Mouse (Mus musculus) kidney, postnatal 36 days (tissue): Measurements from ENCODE around the gene Sorcs2.

Experiments used
- DNase-seq, 2 experiments: peaks; one replicate each; pipeline ENCODE4 v3.0.0; 2021 to 2022; ENCODE audit warnings: mixed read lengths in 2 of 2

Gene Sorcs2

DNA sequence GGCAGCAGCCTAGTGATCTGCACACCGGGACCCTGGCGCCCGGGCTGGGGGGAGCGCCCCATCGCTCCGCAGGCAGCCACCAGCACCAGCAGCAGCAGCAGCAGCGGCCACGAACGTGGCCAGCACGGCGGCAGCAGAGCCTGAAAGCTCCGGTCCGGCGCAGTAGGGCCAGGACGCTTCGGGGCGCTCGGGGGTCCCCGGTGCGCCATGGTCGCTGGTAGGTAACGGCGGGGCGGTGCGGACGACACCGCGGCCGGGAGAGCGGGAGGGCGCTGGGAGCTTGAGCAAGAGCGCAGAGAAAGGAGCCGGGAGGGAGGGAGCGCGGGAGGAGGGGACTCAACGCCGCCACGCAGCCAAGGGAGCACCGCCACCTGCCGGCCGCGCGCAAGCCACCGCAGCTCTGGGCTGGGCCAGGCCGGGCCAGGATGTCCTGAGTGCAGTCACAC lies at the start of gene Sorcs2:
Sorcs2 (minus strand) TSS at position 303 of the 446 bp plus-strand sequence.
- DNase-seq = peak; percentile 85 to 91

DNA sequence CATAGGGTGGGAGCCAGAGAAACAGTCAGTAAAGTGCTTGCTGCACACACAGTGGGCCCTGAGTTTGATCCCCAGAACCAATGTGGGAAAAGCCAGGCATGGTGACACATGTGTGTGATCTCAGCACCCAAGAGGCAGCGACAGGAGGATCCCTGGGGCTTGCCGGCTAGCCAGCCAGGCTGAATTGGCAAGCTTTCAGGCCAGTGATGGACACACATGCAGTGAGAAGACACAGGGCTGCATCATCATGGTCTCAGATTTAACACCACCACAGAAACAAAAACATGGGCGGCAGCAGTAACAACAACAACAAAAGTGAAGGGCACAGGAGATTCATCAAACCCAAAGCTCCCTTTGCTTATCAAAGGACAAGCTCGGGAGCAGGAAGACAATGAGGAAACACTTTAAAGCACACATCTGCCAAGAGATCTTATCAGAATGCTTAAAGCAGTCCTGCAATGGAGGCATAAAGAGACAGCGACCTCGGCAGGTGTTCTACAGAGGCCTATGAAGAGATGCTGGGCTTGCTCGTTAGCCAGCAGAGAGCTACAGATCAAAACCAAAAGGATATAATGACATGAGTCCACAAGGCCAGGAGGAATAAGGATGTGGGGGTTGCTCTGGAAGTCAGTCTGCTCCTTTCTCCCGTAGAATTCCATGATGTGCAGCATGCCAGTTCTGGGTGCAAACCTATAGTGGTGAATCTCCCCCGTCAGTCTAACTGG lies 48.4 kb upstream of the Sorcs2 start:
- no peak for DNase-seq

DNA sequence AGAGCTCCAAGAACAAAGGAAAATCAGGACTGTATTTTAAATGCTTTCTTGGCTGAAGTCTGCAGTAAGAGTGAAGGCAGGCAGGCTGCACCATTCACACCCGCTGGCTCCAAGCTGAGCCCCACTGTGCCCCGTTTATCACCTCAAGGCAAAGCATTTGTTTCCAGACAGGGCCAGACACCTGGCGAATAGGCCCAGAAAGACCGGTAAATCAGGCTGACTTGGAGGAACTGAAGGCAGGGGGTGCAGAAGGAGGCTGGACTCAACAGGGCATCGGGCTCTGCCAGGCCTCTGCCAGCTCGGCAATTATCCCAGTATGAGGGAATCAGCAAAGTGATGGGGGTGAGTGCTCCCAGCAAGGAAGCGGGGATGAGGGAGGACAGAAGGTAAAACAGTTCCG lies 47.1 kb upstream of the Sorcs2 start:
- no peak for DNase-seq

DNA sequence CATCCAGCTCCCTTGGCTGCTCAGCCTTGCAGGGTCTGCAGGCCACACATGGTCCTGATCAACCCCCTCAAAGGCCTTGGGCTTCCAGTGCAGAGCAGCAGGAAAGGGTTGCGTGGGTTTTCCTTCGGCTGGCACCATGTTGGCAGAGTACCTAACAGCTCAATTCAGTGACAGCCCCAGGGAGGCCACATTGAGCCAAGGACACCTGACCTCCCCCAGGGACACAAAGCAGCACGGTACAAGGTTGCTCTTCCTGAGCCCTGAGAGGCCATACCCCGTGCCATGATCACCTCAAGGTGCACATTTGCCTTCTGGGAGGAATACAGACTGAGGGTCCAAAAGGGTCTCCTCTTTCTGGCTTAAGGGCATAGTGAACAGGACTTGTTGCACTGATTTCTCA lies 46.7 kb upstream of the Sorcs2 start:
- DNase-seq = no peak

DNA sequence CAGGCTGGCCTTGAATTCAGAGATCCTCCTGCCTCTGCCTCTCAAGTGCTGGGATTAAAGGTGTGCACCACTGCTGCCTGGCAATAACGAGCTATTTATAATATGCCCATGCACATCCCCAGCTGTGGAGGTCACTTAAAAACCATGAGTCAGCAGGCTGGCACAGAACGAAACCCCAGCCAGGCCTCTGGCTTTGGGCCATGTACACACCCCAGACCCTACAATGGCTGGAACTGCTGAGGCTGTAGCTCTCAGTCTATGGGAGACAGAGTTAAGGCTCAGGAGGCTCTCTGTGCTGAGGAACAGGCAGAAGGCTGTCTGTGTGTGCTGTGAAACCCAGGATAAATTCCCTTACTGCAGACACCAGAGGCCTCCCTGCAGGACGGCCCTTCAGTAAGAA lies 42.8 kb upstream of the Sorcs2 start:
- no peak for DNase-seq

DNA sequence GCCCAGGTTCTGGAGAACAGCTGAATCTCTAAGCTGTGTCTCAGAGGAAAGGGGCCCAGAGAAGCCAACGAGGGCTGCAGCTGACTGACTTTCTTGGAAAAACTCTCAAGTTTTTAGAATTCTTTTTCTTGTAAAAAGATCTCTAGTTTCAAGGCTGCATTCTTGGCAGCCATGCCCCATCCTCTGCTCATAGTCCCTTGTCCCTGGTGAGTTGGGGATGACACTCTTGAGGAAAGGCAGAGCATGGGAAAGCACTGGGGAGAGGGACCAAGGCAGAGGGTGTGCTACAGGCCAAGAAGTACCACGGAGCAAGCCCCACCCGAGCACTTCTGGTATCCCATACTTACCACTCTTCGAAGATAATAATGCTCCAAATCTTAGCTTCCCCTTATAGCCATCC lies 38.9 kb upstream of the Sorcs2 start:
- peak in 1 of 2 experiments; percentile 10 for DNase-seq

DNA sequence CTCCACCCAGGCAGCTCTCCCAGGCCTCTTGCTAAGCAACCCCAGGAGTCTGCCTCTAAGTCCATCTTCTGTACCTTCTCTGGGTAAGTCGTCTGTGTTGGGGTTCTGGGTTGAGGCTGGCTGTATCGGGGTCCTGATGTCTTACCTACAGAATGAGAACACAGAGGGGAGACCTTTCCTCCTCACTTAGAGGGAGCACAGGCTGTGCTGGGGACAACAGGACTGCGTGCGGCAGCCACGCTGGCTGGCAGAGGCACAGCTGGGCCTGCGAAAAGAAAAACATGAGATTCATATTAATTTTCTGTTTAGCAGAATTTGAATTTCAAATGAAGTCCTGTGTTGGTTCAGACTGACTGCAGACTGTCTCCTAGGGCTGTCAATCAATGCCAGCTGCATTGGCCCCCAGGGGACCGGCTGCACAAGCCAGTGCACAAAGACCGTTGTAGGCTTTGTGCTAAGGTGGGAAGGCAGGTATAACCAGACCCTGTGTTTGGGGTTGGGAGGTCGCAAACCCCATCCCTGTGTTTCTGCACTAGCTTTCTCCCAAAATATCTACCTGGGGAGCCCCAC lies 36.5 kb upstream of the Sorcs2 start:
- DNase-seq = no peak

DNA sequence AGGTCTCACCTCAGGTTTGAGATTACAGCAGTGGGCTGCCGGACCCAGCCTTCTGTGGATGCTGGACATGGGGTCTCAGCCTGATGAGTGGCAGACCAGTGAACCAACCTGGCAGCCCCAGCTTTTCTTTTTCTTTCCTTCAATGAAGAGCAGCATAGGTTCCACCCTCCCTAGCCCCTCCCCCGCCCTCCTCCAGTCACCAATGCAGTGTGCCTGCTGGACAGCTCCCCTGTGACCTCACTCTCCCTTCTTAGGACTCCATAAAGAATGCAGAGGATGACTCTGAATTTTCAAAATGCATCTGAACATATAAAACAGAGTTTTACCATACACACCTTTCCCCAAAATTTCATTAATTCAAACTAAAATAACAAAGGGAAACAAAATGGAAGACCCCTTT lies 33.8 kb upstream of the Sorcs2 start:
- no peak for DNase-seq

DNA sequence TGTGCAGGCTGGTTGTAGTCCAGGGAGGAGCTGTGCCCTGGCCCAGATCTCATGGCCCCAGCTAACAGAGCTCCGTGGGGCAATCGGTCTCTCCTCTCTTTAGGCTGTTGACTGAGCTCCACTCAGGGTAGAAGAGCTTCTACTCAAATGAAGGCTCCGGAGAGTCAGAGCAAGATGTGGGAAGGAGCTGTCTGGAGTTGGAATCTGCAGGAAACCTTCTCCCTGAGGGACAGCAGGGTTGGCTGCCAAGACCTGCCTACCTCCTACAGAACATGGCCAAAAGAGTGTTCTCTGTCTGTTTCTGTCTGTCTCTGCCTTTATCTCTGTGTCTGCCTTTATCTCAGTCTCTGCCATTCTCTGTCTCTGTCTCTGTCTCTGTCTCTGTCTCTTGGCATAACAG lies 31.6 kb upstream of the Sorcs2 start:
- no peak for DNase-seq

DNA sequence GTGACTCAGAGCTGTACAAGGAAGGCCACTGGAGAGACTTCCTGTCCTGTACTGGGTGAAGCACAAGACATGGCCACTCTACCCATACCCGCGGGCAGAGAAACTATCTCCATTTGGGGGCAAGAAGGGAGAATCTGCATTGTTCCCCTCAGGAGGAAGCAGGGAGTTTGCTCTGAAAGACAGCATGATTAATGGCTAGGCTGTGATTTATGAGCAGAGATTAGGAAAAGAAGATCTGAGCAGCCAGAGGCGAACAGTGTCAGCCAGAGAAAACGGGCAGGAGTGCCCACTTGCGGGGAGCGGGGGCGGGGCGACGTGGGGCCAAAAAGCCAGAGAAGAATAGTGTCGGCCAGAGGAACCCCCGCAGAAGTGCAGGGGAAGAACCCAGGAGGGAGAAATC lies 29.9 kb upstream of the Sorcs2 start:
- no peak for DNase-seq

DNA sequence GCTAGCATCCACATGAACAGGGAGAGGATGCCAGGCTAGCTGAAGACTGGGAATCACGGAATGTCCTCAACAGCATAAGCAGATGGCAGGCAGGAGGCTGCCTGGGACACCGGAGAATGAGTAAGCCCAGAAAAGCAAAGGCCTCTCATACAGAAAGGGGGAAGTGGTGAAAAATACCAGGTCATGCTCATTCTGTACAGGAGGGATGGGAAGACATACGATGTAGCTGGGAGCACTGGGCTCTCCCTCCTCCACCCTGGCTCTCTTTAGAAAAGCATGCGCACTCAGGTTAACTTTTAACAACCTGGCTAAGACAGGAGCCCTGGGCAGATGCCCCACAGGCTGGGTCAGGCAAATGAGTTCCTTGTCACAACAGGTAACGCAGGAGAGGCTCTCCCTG lies 28.5 kb upstream of the Sorcs2 start:
- DNase-seq = peak; percentile 69 to 78

DNA sequence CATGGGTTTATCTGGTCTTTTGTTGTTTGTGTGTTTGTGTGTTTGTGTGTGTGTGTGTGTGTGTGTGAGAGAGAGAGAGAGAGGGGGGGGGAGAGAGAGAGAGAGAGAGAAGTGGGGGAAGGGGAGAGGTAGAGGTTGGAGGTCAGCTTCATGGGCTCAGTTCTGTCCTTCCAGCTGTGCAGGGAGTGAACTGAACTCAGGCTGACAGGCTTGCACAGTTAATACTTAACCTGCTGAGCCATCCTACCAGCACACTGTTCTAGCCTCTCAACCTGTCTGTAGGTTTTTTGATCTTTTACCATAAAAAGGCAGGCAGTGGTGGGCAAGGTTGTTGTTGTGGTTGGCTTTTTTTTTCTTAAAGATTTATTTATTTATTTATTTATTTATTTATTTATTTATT lies 26.7 kb upstream of the Sorcs2 start:
- DNase-seq = peak; percentile 40 to 58

DNA sequence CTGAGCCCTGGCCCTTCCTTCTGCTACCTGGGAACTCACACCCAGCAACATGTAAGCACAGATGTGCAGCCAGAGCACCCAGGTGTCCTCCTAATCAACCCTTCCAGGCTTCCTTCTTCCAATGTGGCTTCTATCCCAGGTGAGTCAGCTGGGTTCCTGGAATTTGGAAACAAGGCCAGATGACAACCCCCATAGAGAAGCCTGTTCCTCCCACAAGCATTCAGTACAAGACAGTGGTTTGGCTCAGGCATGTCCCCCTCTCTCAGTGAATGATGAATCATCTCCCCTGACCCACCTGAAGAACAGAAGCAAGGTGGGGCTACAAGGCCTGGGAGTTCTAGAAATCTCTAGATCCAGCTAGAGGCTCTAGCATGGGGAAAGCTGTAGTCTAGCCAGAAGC lies 24.8 kb upstream of the Sorcs2 start:
- no peak for DNase-seq

DNA sequence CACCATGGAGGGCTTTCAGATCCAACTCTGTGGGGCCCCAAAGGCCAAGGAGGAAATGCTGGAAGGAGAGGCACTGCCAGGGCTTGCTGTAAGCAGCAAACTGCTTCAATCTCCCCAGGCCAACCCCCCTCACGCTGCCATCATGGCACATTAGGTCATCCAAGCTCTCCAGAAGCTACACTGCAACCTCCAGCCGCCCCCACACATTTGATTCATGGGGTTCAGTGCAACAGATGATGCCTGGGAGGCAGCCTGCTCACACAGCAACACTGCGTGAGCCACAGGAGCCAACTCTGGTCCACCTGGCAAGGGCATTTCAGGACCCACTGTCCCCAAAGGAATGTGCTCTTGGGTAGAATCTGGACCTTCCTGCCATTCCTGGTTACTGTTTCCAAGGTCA lies 21.9 kb upstream of the Sorcs2 start:
- DNase-seq = no peak

DNA sequence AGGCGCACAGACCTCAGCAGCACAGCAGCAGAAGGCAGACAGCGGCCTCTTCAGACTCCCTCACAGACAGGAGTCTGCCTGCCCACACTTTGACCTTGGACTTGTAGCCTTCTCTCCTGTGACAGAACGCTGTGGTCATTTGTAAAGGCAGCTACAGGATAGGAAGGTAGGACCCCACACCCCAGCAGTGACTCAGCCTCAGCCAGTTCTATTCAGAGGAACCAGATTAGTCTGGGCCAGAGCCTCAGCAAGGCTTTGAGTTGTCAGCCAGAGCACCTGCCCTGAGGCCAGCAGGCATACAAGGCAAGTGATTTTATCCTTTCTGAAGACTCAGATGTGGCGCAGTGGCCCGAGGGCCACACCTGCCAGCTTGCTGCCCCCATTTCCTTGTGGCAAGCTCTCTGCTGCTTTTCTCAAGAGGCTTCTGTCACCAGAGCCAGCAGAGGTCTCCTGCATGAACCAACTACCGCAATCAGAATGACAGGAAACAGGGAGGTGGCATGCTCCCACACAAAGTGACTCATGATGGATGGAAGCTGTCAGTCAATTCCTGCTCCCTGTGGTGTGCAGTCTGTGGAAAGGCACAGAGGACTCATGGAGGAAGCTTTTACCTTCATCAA lies 16.9 kb upstream of the Sorcs2 start:
- no peak for DNase-seq

DNA sequence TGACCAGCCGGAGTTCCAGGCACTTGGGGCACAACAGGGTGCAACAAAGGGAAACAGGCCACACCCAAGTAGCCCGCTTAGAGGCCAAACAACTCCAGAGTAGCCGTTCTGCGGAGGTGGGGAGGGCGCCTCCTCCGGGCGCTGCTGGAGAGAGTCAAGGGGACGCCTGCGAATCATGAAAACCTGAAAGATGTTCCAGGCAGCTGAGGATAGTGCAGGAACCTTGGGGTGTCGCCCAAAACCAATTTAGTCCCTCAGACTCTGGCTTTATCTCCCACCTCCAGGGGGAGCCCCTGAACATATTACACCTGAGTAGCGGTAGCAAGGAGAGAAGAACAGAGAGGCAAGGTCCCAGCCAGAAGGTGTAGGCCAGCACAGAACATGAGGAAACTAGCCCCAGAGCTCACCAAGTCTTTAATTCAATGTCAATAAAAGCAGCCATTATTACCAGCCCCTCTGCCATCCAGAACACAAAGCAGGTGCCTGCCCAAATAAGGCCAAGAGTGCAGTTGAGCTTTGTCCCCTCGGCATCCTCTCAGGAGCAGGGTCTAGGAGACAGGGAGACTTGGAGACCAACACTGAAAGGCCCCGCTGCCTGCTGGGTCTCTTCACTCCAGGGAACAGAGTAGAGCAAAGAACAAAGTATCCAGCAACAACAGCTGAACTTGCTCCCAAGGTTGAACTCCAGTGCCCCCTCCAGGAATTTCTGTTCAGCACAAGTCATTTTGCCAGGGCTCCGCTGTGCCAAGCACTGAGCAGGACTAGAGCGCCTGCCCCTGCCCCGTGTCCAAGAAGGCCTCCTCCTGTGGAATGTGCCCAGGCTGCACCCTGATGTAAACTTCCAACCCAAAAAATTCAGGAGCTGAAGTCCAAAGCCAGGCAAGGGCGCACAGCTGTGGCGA lies 775 bp upstream of the Sorcs2 start:
- DNase-seq = peak; percentile 84 to 87

DNA sequence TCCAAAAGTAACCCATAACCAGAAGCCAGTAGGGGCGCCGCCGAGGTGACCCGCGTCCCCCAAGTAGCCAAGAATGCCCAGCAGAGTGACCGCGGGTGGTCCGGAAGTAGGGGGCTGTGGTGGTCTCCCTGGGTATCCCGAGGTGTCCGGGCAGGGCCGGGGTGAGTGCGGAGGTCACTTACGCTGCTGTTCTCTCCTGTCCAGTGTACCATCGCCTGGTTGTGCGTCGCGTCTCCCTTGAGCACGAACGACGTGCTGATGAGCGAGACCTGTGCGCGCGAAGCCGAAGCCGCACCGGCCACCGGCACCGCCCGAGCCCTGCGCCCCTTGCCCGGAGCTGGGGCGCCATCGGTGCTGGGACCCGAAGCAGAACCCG lies 567 bp downstream of the Sorcs2 start:
- DNase-seq = peak in 1 of 2 experiments; percentile 31

DNA sequence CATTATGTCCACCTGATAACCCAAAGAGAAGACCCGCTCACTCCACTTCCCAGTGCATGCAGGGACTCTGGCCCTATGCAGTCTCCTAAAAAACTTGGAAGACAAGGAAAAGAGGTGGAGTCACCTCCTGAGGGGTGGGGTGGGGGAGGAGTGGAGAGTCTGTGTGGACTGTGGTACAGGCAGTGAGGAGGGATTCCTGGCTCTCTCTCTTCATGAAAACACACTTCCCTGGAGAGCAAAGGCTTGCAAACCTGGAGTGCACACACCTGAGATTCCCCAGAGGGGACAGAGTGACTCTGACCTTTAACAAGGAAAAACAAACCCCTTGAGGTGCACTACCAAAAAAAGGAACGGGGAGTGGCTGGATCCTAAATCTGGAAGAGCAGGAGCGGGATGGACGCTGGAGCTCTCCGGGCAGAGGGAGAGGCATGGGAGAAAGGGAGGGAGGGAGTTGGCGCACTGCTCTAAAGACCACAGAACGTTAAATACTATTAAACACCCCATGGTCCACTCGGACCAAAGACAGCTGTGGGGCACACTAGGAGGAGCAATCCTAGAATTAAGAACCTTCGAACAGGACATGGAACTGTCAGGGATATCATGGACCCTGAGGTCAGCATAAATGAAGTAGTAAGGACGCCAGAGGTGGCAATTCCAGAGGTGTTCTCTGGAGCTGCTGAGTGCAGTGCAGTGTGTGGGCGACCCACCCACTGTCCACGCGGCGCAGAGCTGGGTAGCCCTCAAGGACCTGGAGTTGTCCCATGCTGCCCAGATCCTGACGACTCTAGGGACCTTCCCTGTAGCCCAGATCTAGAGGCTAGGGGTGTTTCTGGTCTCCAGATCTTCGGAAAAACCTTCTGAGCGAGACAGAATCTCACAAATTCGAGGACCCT lies 1.2 kb downstream of the Sorcs2 start:
- peak in 1 of 2 experiments; percentile 19 for DNase-seq

DNA sequence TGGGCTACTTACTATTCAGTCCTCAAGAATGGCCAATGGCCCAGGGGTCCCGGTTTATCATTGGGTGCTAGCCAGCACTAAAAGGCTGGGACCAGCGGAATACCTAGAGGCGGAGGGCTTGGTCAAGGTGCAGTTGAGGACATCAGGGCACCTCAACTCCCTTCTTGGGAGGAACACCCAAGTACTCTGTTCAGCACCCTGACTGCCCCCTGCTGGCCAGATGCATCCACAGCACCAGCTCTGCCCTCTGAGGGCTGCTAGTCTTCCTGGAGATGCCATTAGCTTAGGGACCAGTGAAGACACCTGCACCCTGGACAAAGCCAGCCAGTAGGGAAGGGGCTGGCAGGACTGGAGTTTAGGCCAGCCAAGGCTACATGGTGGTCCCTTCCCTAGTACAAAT lies 1.9 kb downstream of the Sorcs2 start:
- peak; percentile 68 to 88 for DNase-seq

DNA sequence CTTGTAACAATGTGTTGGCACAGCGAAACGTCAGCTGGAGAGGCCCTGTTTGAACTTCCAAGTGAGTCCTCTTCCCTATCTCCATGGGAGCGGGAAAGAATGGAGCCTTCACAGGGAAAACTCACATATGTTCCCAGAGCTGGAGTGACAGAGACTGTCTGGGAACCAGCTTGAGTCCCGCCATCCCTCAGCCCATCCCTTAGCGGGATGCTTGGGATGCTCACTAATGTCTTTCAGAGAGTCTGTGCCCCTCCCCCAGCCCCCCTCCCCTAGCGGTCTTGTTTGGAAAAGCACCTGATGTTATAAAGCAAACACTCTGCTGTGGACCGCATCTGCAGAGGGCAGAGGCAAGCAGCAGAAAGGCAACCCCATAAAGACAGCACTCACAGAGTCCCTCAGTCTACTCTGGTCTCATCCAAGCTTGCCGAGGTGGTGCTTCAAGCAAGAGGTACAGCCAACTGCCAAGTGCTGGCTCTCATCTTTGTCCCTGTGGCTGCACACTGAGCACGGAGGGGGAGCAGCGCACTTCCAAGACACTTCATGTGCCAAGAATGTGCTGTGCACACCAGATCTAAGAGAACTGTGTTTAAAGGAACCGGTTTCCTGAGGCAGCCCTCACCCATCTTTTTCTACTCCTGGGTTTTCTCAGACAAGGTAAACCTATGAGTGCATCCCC lies 3.0 kb downstream of the Sorcs2 start:
- DNase-seq = no peak

DNA sequence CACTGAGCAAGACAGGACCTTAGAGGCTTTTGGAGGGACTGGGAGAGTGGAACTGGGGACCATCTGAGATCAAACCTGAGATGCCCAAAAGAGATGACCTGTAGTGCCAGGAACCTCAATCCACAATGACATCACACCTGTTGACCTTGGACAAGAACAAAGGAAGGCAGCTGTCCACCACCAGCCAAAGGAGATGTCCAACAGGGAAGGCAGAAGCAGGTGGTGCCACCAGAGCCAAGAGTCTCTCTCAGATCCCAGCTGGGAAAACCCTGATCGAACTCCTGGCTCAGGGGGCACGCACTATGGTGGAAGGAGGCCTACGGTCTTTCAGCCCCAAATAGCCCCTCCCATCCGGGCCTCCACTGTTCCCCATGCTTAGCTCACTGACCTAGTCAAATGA lies 6.2 kb downstream of the Sorcs2 start:
- DNase-seq = no peak

DNA sequence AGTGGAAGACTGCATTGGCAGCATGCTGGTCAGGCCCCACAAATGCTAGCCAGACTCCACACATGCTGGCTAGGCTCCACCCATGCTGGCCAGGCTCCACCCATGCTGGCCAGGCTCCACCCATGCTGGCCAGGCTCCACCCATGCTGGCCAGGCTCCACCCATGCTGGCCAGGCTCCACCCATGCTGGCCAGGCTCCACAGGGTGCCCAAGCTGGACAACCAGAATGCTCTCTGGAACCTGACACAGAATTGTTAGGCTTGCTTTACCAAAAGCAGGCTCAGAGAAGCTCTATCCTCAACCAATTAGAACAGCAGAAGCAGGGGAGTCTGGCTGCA lies 7.4 kb downstream of the Sorcs2 start:
- peak in 1 of 2 experiments; percentile 43 for DNase-seq
